Mouse (Mus musculus) ES-CJ7 (cell line): ENCODE measurements around the gene Mdga1.

Source experiments
- DNase-seq: peaks from one replicate; pipeline ENCODE4 v3.0.0; 2011; ENCODE audit warnings: low read depth, low spot score

Mdga1 gene

GRCm38 (mm10) chr17:29970037-29970555 is at the start of gene Mdga1:
Gene Mdga1, minus strand, starts transcription at chr17:29970087.
- DNase-seq: no peak

GRCm38 (mm10) chr17:30018927-30019610 is 49.2 kb upstream of the Mdga1 start:
- DNase-seq: no peak

GRCm38 (mm10) chr17:30014660-30015059 is 44.8 kb upstream of the Mdga1 start:
- DNase-seq: peak; percentile 40

GRCm38 (mm10) chr17:30008392-30008791 is 38.5 kb upstream of the Mdga1 start:
- no peak for DNase-seq

- no peak for DNase-seq
Observed at GRCm38 (mm10) chr17:30007883-30008282, 38.0 kb upstream of the Mdga1 start.

- DNase-seq: no peak
Observed at GRCm38 (mm10) chr17:30006877-30007276, 37.0 kb upstream of the Mdga1 start.

- DNase-seq: no peak
Observed at GRCm38 (mm10) chr17:30005451-30005941, 35.6 kb upstream of the Mdga1 start.

GRCm38 (mm10) chr17:30005103-30005443 is 35.2 kb upstream of the Mdga1 start:
- no peak for DNase-seq

GRCm38 (mm10) chr17:30004203-30005102 is 34.6 kb upstream of the Mdga1 start, which contains the start of gene Zfand3:
Gene Zfand3, plus strand, starts transcription at chr17:30004733.
- peak; percentile 94 for DNase-seq

- DNase-seq: no peak
Observed at GRCm38 (mm10) chr17:29998566-29999295, 28.8 kb upstream of the Mdga1 start.

- DNase-seq: no peak
Observed at GRCm38 (mm10) chr17:29997726-29998125, 27.8 kb upstream of the Mdga1 start.

GRCm38 (mm10) chr17:29995986-29996385 is 26.1 kb upstream of the Mdga1 start:
- DNase-seq: no peak

- DNase-seq: no peak
Observed at GRCm38 (mm10) chr17:29994459-29994858, 24.6 kb upstream of the Mdga1 start.

- no peak for DNase-seq
Observed at GRCm38 (mm10) chr17:29994011-29994410, 24.1 kb upstream of the Mdga1 start.

GRCm38 (mm10) chr17:29993488-29993887 is 23.6 kb upstream of the Mdga1 start:
- DNase-seq: no peak

- no peak for DNase-seq
Observed at GRCm38 (mm10) chr17:29990845-29991244, 21.0 kb upstream of the Mdga1 start.

- no peak for DNase-seq
Observed at GRCm38 (mm10) chr17:29990136-29990535, 20.2 kb upstream of the Mdga1 start.

GRCm38 (mm10) chr17:29989653-29990052 is 19.8 kb upstream of the Mdga1 start:
- DNase-seq: no peak

GRCm38 (mm10) chr17:29988141-29988540 is 18.3 kb upstream of the Mdga1 start:
- DNase-seq: no peak

- DNase-seq: no peak
Observed at GRCm38 (mm10) chr17:29985534-29985933, 15.6 kb upstream of the Mdga1 start.

GRCm38 (mm10) chr17:29984931-29985330 is 15.0 kb upstream of the Mdga1 start:
- DNase-seq: no peak

GRCm38 (mm10) chr17:29983190-29983589 is 13.3 kb upstream of the Mdga1 start:
- DNase-seq: no peak
